ENCODE assay signal across 20 mouse cellular contexts in the genomic region with DNA sequence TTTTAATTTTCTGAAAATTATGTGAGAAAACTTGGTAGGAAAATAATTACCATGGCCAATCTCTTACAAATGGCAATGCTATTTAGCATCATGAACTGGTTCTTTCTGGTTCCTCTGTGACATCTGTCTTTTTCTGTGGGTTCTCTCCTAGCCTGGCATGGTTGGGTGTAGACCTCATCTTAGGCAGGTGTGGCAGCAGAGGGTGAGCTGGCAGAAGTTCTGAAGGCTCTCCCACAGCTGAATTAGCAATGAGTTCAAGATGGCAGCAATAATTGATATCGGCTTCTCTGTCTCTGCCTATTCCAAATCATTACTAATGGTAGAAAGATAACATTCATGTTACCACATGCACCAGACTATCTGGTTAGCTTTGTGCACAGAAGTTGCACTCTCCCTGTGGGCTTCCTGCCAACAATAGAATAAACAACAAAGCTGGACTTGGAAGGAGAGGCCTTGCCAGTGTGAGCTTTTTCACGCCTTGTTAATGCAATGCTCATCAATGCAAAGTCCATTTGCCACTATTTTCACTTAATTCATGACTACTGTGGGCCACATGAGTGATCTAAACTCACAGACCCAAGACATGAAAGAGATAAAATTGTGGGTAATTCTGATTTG. TPM values are rescaled to one million over a fixed set of nuclear protein-coding genes. Genes with fewer than 3 reads are reported as not detected.
DNase-seq lines count a peak whose midpoint lies in the region; ATAC-seq and TF ChIP-seq lines count a peak whose summit lies in the region.
"Had no signal": no experiment of that assay in that cellular context is flagged by ENCODE, and none has a peak within 500 bp of the region (broad histone marks: within the 10 kb centered on the region; RNA-seq: fewer than 3 reads in every experiment).

No protein-coding gene starts in this region.

- ATAC-seq in hindbrain, embryonic 13.5 days (ENCODE audit: low FRiP score): peak; percentile 46; the same call in 1 of the 2 replicates
- ATAC-seq in hindbrain, embryonic 11.5 days (ENCODE audit: low FRiP score): no peak
- ATAC-seq in lung, postnatal 0 days: no peak
- ATAC-seq in kidney, embryonic 16.5 days (ENCODE audit: low FRiP score, low TSS enrichment): no peak
- ATAC-seq: CD4-positive, CD25-positive, alpha-beta regulatory T cell, adult 4 months; Patski had no signal

- H3K9me3 ChIP-seq in hindbrain, embryonic 13.5 days: no peaks in the 10 kb centered on the region
- no peaks in the 10 kb centered on the region for H3K9me3 ChIP-seq in hindbrain, embryonic 11.5 days (ENCODE audit: control insufficient read depth, low read length)
- no peaks in the 10 kb centered on the region for H3K9me3 ChIP-seq in lung, postnatal 0 days (ENCODE audit: low read length)
- H3K9me3 ChIP-seq in kidney, embryonic 16.5 days (ENCODE audit: low read length): no peaks in the 10 kb centered on the region
- H3K9me3 ChIP-seq: heart, embryonic 15.5 days had no signal

- no peak overlapping the region for H3K9ac ChIP-seq in hindbrain, embryonic 13.5 days
- no peak overlapping the region for H3K9ac ChIP-seq in hindbrain, embryonic 11.5 days (ENCODE audit: low read depth, low read length)
- no peak overlapping the region for H3K9ac ChIP-seq in lung, postnatal 0 days (replicated peaks; ENCODE audit: low read depth)
- no peak overlapping the region for H3K9ac ChIP-seq in kidney, embryonic 16.5 days (replicated peaks; ENCODE audit: low read length)
- H3K9ac ChIP-seq: heart, embryonic 15.5 days had no signal

- WGBS in hindbrain, embryonic 13.5 days: 68% methylated on average over 2 of the region's 2 CpGs
- 82% methylated on average over 2 of the region's 2 CpGs for WGBS in hindbrain, embryonic 11.5 days
- 63% methylated on average over 2 of the region's 2 CpGs for WGBS in lung, postnatal 0 days
- WGBS in kidney, embryonic 16.5 days: 88% methylated on average over 2 of the region's 2 CpGs

- H3K27me3 ChIP-seq in hindbrain, embryonic 13.5 days: no peaks in the 10 kb centered on the region
- H3K27me3 ChIP-seq in hindbrain, embryonic 11.5 days (ENCODE audit: control insufficient read depth, insufficient read depth, low read length): no peaks in the 10 kb centered on the region
- H3K27me3 ChIP-seq in lung, postnatal 0 days (replicated peaks; ENCODE audit: insufficient read depth, low read length): no peaks in the 10 kb centered on the region
- no peaks in the 10 kb centered on the region for H3K27me3 ChIP-seq in kidney, embryonic 16.5 days (ENCODE audit: insufficient read depth, low read length)
- H3K27me3 ChIP-seq: heart, embryonic 15.5 days; Patski had no signal

- no peak overlapping the region for H3K4me2 ChIP-seq in hindbrain, embryonic 13.5 days
- H3K4me2 ChIP-seq in hindbrain, embryonic 11.5 days (replicated peaks; ENCODE audit: low read depth, low read length): no peak overlapping the region
- H3K4me2 ChIP-seq in lung, postnatal 0 days (replicated peaks; ENCODE audit: low read depth, low read length): no peak overlapping the region
- H3K4me2 ChIP-seq in kidney, embryonic 16.5 days (replicated peaks; ENCODE audit: low read depth, low read length): no peak overlapping the region
- H3K4me2 ChIP-seq: heart, embryonic 15.5 days had no signal

- TF ChIP-seq EP300 in lung, postnatal 0 days (IDR thresholded peaks at IDR 0.05): no peak

- DNase-seq in cerebellum, postnatal 14 days: peak; percentile 28 to 33
- DNase-seq in cerebellum, adult 11 months: no peak
- no peak for DNase-seq in hindbrain, embryonic 11.5 days (ENCODE audit: low spot score)
- peak; percentile 44 for DNase-seq in lung, postnatal 10 days
- DNase-seq in lung, postnatal 0 days (ENCODE audit: low spot score): no peak
- DNase-seq in adipocyte (ENCODE audit: low spot score): peak; percentile 12
- DNase-seq: adrenal gland, postnatal 14 days; cerebellum, adult 11-12 months; gastrocnemius, postnatal 25 days; heart, adult 2 months; kidney, adult 11 months; kidney, postnatal 10 days; lung, adult 18-20 months; right cerebral cortex, postnatal 4 days had no signal

- no peak overlapping the region for H3K27ac ChIP-seq in hindbrain, embryonic 13.5 days
- no peak overlapping the region for H3K27ac ChIP-seq in hindbrain, embryonic 11.5 days (ENCODE audit: low read depth, low read length)
- no peak overlapping the region for H3K27ac ChIP-seq in lung, postnatal 0 days (ENCODE audit: low read length)
- H3K27ac ChIP-seq in kidney, embryonic 16.5 days (ENCODE audit: low read length): no peak overlapping the region
- H3K27ac ChIP-seq: heart, adult 2 months; heart, embryonic 15.5 days had no signal

- H3K36me3 ChIP-seq in hindbrain, embryonic 13.5 days: no peaks in the 10 kb centered on the region
- no peaks in the 10 kb centered on the region for H3K36me3 ChIP-seq in hindbrain, embryonic 11.5 days (ENCODE audit: control insufficient read depth, insufficient read depth, low read length)
- no peaks in the 10 kb centered on the region for H3K36me3 ChIP-seq in lung, postnatal 0 days (ENCODE audit: insufficient read depth, low read length)
- no peaks in the 10 kb centered on the region for H3K36me3 ChIP-seq in kidney, embryonic 16.5 days (ENCODE audit: insufficient read depth, low read length)
- H3K36me3 ChIP-seq: heart, embryonic 15.5 days had no signal

- no peak overlapping the region for H3K4me3 ChIP-seq in hindbrain, embryonic 13.5 days
- no peak overlapping the region for H3K4me3 ChIP-seq in hindbrain, embryonic 11.5 days (ENCODE audit: low read depth, low read length)
- no peak overlapping the region for H3K4me3 ChIP-seq in lung, postnatal 0 days (ENCODE audit: low read depth, low read length)
- no peak overlapping the region for H3K4me3 ChIP-seq in kidney, embryonic 16.5 days (ENCODE audit: low read length)
- H3K4me3 ChIP-seq: erythroblast, embryonic 14.5 days; heart, adult 2 months; heart, embryonic 15.5 days had no signal

- H3K4me1 ChIP-seq in hindbrain, embryonic 13.5 days (replicated peaks): no peaks in the 10 kb centered on the region
- H3K4me1 ChIP-seq in hindbrain, embryonic 11.5 days (replicated peaks; ENCODE audit: control insufficient read depth, insufficient read depth, low read length): no peaks in the 10 kb centered on the region
- H3K4me1 ChIP-seq in lung, postnatal 0 days (ENCODE audit: insufficient read depth, low read depth, low read length): no peaks in the 10 kb centered on the region
- no peaks in the 10 kb centered on the region for H3K4me1 ChIP-seq in kidney, embryonic 16.5 days (ENCODE audit: insufficient read depth, low read length)
- H3K4me1 ChIP-seq: heart, embryonic 15.5 days had no signal

- no peak for TF ChIP-seq CTCF in lung, postnatal 0 days (IDR thresholded peaks at IDR 0.05)

RNA-seq across cellular contexts. Expression of gene Hmcn1, which starts 26.1 kb away (rescaled TPM):
- 2.6 and 2.9 TPM in 2 replicates for polyA plus RNA-seq in hindbrain, embryonic 13.5 days (2015; fragmentation: Nextera tagmentation; extraction: Ambion mirVana)
- 9.7 and 13.5 TPM in 2 replicates for polyA plus RNA-seq in hindbrain, embryonic 11.5 days (2014; fragmentation: Nextera tagmentation; extraction: Ambion mirVana)
- polyA plus RNA-seq in lung, postnatal 0 days (2015; fragmentation: Nextera tagmentation; extraction: Ambion mirVana): 24.7 and 26.7 TPM in 2 replicates
- polyA plus RNA-seq in kidney, embryonic 16.5 days (2015; fragmentation: Nextera tagmentation; extraction: Ambion mirVana): 21.9 and 23.6 TPM in 2 replicates
- polyA plus RNA-seq: CD4-positive, CD25-positive, alpha-beta regulatory T cell, adult 4 months; erythroblast, embryonic 14.5 days had no signal

Comparison
In these comparisons a context has a peak if more than half of its experiments do, and no peak if none do; other contexts are left out.
1. DNase-seq: peak in cerebellum, postnatal 14 days (2 of 2), lung, postnatal 10 days (single experiment) and adipocyte (single experiment); none in cerebellum, adult 11 months (single experiment), hindbrain, embryonic 11.5 days (single experiment) and lung, postnatal 0 days (single experiment).